Mouse (Mus musculus): ENCODE results near the gene 2410141K09Rik. TPM values are rescaled to one million over a fixed set of nuclear protein-coding genes. Genes with fewer than 3 reads are reported as not detected.
"Not testable (repeated sequence)": the region's sequence is repeated elsewhere in the genome, so short reads cannot be mapped to it uniquely, and the experiment has no call there.

The 2410141K09Rik gene
- polyA plus RNA-seq (2011; ENCODE audit: insufficient read depth, insufficient read length, low replicate concordance, missing spikeins), result 1.1 TPM in 1 of 2 replicates, not detected in the other

GRCm38 (mm10) chr13:66441018-66441417 lies at the start of gene 2410141K09Rik:
Gene 2410141K09Rik (minus strand): TSS chr13:66441118.
- no CpG with 5 or more reads among the region's 6 CpGs for WGBS
- H3K4me1 ChIP-seq (ENCODE audit: control insufficient read depth, insufficient read depth, low read length); H3K27ac ChIP-seq (ENCODE audit: control insufficient read depth, insufficient read depth, low read depth, low read length, poor library complexity); H3K4me3 ChIP-seq (replicated peaks; ENCODE audit: control insufficient read depth, low read depth, low read length): not testable (repeated sequence)

DNA sequence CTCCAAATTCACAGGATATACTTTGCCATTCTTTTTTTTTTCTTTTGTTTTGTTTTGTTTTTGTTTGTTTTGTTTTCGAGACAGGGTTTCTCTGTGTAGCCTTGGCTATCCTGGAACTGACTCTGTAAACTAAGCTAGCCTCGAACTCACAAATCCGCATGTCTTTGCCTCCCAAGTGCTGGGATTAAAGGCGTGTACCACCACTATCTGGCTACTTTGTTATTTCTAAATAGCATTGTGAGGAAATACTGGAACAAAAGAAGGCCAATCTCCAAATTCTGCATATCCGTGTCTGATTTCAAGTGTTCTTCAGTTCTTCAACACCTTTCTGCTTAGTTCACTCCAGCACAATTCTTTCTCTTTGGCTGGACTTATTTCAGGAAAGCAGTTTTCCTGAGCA lies 14.1 kb downstream of the 2410141K09Rik start:
- WGBS, result no CpG with 5 or more reads among the region's 5 CpGs
- not testable (repeated sequence) for H3K27ac ChIP-seq (ENCODE audit: control insufficient read depth, insufficient read depth, low read depth, low read length, poor library complexity); H3K4me1 ChIP-seq (ENCODE audit: control insufficient read depth, insufficient read depth, low read length); H3K4me3 ChIP-seq (replicated peaks; ENCODE audit: control insufficient read depth, low read depth, low read length)

- 0% methylated on average over 1 of the region's 2 CpGs for WGBS
- H3K27ac ChIP-seq (ENCODE audit: control insufficient read depth, insufficient read depth, low read depth, low read length, poor library complexity); H3K4me3 ChIP-seq (replicated peaks; ENCODE audit: control insufficient read depth, low read depth, low read length); H3K4me1 ChIP-seq (ENCODE audit: control insufficient read depth, insufficient read depth, low read length): not testable (repeated sequence)
Measured at GRCm38 (mm10) chr13:66414962-66415361, 26.0 kb downstream of the 2410141K09Rik start.

Other genes with a start within 250 kb of the 2410141K09Rik start
- gene Gm10772, start 213.5 kb downstream of the 2410141K09Rik start, polyA plus RNA-seq (2011; ENCODE audit: insufficient read depth, insufficient read length, low replicate concordance, missing spikeins), result not detected in 2 replicates

All from bone marrow, adult 2 months (tissue).